Mouse (Mus musculus) C2C12 (cell line): ENCODE results near the gene Espn.

Experiments used
- CEBPB ChIP-seq: IDR thresholded peaks from one replicate; pipeline ENCODE4 v1.6.1; 2011; ENCODE audit warnings: low read depth, mild to moderate bottlenecking, control low read depth, moderate library complexity
- CTCF ChIP-seq: IDR thresholded peaks from one replicate; pipeline ENCODE4 v1.5.1; 2011; ENCODE audit not compliant: control insufficient read depth, insufficient read depth, insufficient read length
- FOSL1 ChIP-seq: IDR thresholded peaks from one replicate; pipeline ENCODE4 v1.8.0; 2011; ENCODE audit warnings: mild to moderate bottlenecking, low read length; ENCODE audit not compliant: poor library complexity, insufficient read depth, severe bottlenecking
- MAX ChIP-seq: IDR thresholded peaks from one replicate; pipeline ENCODE4 v1.6.1; 2011; ENCODE audit warnings: mild to moderate bottlenecking, control low read depth
- MYOD1 ChIP-seq: IDR thresholded peaks from one replicate; pipeline ENCODE4 v1.6.1; 2011; ENCODE audit warnings: low read depth; ENCODE audit not compliant: control insufficient read depth, insufficient read length
- MYOG ChIP-seq: IDR thresholded peaks from one replicate; pipeline ENCODE4 v1.6.1; 2011; ENCODE audit not compliant: control insufficient read depth, insufficient read length; ENCODE audit errors: extremely low read depth
- USF1 ChIP-seq: IDR thresholded peaks from one replicate; pipeline ENCODE4 v1.6.1; 2011; ENCODE audit warnings: low read depth, mild to moderate bottlenecking, control low read depth, moderate library complexity

DNA sequence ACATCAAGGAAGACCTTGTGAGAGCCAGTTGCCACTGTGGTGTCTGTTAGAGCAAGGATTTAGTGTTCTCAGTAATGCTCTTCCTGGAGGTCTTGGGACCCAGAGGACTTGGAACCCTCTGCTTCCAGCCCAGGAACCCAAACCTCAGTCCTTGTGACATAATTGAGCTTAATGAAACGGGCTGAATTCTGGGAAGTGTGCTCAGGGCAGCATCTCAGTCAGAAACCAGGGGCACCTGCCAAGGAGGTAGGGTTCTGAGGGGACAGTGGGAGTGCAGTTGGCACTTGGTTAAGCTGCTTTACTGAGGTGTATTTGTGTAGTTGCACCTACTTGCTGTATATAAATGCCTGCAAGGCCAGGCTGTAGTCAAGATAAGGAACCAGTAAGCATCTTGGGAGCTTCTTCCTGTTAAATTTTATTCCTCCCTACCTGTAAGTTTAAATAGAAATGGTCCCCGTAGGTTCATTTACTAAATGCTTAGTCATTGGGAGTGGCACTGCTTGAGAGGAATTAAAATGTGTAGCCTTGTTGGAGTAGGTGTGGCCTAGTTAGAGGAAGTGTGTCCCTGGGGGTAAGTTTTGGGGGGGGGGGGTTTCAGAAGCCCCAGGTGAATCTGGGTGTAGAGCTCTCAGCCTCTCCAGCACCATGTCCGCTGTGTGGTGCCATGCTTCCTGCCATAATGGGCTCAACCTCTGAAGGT is 42.5 kb upstream of the Espn start:
- no peak for TF ChIP-seq CTCF
- TF ChIP-seq MYOG = no peak
- TF ChIP-seq USF1 = no peak
- TF ChIP-seq CEBPB = no peak
- no peak for TF ChIP-seq MYOD1
- TF ChIP-seq MAX = no peak
- no peak for TF ChIP-seq FOSL1
